Mouse (Mus musculus) embryonic facial prominence, embryonic 10.5 days (tissue): ENCODE measurements at regions not wholly inside any gene's neighbourhood (a gene's known extent, or its start where the extent isn't known, plus 50 kb on each side); places are given as distances from the start of the nearest gene placed in this dataset.

Source experiments
- DNase-seq: peaks from one replicate; pipeline ENCODE4 v3.0.0-alpha.2; 2017; ENCODE audit warnings: low spot score
- H3K27ac ChIP-seq: fragments of 300-500 bp; sonication (generic); replicated peaks from 2 replicates; pipeline ENCODE4 v1.5.1; 2016; ENCODE audit warnings: mild to moderate bottlenecking
- H3K27me3 ChIP-seq: fragments of 300-500 bp; sonication (generic); replicated peaks from 2 replicates; pipeline ENCODE4 v1.6.1; 2016; ENCODE audit warnings: low read depth, mild to moderate bottlenecking; ENCODE audit not compliant: poor library complexity, severe bottlenecking
- H3K36me3 ChIP-seq: fragments of 300-500 bp; sonication (generic); replicated peaks from 2 replicates; pipeline ENCODE4 v1.6.1; 2016; ENCODE audit warnings: mild to moderate bottlenecking, moderate library complexity
- H3K4me1 ChIP-seq: fragments of 300-500 bp; sonication (generic); 2 replicates; pipeline ENCODE4 v1.6.1; 2016
- H3K4me3 ChIP-seq: fragments of 300-500 bp; sonication (generic); 2 replicates; pipeline ENCODE4 v1.5.1; 2016; ENCODE audit warnings: mild to moderate bottlenecking, moderate library complexity
- H3K9me3 ChIP-seq: fragments of 300-500 bp; sonication (generic); 2 replicates; pipeline ENCODE4 v1.6.1; 2016; ENCODE audit warnings: mild to moderate bottlenecking
- WGBS: fragments of 180-500 bp; shearing (Covaris S2); methylation state at CpG from one replicate; pipeline ENCODE4 v1.1.7; 2016; 5-methylcytosine and 5-hydroxymethylcytosine counted together

DNA sequence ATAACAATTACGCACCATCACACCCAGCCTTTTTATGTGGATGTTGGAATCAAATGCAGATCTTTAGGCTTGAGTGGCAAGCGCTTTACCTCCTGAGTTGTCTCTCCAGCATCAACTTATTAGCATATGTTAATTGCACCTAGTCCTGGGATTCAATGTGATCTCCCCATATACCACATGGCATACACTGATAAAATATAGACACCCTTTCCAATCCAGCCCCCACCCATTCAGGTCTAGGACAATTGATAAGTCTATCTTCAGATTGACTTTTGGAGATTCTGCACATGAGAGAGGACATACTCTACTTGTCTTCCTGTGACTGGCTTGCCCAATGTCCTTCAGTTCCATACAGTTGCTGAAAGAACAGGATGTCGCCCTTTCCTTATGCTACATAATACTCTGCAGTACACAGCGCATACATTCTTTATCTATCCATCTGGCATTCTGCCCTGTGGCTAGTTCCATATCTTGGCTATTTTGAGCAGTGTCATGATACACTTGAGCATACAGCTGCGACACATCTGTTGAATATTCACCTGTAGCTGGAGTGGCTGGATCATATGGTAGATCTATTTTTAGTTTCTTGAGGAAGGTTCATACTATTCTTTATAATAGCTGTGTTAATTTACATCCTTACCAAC, 120.3 kb downstream of the Gsdmc2 start:
- H3K27ac ChIP-seq = no peak overlapping the region
- no peak overlapping the region for H3K4me3 ChIP-seq
- H3K27me3 ChIP-seq = no peaks in the 10 kb centered on the region
- no peaks in the 10 kb centered on the region for H3K36me3 ChIP-seq
- 92% methylated on average over 5 of the region's 5 CpGs for WGBS
- no peak for DNase-seq
- H3K4me1 ChIP-seq = peaks cover 18% of the 10 kb centered on the region
- no peaks in the 10 kb centered on the region for H3K9me3 ChIP-seq

DNA sequence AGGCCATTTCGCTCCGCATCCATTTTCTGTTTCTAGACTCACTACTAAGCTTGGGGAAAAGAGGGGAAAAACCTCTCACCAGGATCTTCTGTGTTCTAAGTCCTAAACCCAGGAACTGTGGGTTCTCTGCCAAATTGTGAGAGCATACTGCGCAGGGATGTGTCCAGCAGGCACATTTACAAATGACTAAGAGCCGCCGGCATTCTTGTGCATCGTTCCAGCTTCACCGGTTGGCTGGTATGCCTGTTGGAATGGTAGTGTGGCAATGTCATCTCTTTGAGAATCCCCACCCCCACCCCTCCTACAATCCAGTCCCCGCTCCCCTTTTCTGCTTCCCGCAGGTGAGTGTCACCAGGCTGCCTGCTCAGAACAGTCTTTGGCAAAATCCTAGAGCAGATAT, 122.0 kb downstream of the Gsdmc2 start:
- Histone ChIP-seq H3K4me3 (no peak overlapping the region), H3K27ac (peak overlapping the region; percentile 30; the same call in 1 of the 2 replicates), H3K9me3 (no peaks in the 10 kb centered on the region), H3K27me3 (no peaks in the 10 kb centered on the region), H3K36me3 (no peaks in the 10 kb centered on the region), H3K4me1 (peaks cover 18% of the 10 kb centered on the region)
- no peak for DNase-seq
- 62% methylated on average over 9 of the region's 9 CpGs for WGBS

DNA sequence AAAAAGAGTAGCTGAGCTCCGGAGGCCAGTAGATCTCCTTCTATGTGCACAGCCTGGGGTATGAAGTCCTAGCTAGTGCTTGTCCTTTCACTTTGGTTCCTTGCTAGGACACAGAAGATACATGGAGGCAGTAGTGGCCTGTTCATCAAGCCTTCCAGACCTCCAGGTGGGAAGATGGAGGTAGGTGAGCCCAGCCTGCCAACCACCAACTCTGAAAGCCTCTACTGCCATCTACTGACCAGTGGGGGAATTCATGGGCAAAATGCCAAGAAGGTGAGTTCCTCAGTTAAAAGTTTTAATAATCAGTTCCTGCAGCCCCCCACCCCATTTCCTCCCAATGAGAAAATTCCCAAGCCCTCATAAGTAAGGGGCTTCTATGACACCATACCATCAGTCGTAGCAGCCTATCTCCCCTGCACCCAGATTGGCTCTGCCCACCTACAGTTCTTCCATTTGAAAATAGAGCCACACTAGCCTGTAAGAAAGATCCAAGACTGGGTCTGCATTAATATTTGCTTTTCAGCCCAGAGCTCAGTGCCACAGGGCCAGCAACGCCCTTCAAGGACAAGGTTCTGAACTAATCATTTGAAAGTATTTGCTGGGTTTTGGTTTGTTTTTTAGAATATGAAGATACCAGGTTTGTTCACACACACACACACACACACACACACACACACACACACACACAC, 123.2 kb downstream of the Gsdmc2 start:
- WGBS = 65% methylated on average over 3 of the region's 3 CpGs
- no peak overlapping the region for H3K4me3 ChIP-seq

DNA sequence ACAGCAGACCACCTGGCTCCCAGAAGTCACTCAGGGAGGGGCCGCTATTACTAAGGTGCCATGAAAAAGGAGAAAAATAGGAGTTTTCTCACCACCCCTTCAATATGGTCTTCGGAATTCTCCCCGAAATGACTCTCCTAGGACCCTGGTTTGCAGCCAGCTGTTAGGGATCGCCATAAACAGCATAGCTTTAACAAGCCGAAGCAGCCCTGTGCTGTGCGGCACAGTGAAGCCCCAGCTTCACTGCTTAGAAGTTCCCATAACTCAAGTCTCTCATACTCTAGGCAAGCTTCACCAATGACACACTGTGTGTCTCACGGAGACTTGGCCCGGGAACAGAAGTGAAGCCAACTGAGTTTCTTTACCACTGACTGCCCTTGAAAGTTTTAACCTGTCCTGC, 127.2 kb downstream of the Gsdmc2 start:
- Histone ChIP-seq H3K9me3 (no peaks in the 10 kb centered on the region), H3K4me3 (no peak overlapping the region), H3K27ac (no peak overlapping the region), H3K27me3 (no peaks in the 10 kb centered on the region), H3K4me1 (peaks cover 10% of the 10 kb centered on the region; the same call in 1 of the 2 replicates), H3K36me3 (no peaks in the 10 kb centered on the region)
- no peak for DNase-seq
- WGBS = 92% methylated on average over 8 of the region's 8 CpGs

More for the DNA sequence above, 123.2 kb downstream of the Gsdmc2 start:
- Histone ChIP-seq H3K4me1 (peaks cover 13% of the 10 kb centered on the region), H3K36me3 (no peaks in the 10 kb centered on the region), H3K27ac (0 out of 2 replicates have a peak overlapping the region, but pooled peaks have one; percentile 5), H3K9me3 (no peaks in the 10 kb centered on the region), H3K27me3 (no peaks in the 10 kb centered on the region)
- DNase-seq = peak; percentile 70

DNA sequence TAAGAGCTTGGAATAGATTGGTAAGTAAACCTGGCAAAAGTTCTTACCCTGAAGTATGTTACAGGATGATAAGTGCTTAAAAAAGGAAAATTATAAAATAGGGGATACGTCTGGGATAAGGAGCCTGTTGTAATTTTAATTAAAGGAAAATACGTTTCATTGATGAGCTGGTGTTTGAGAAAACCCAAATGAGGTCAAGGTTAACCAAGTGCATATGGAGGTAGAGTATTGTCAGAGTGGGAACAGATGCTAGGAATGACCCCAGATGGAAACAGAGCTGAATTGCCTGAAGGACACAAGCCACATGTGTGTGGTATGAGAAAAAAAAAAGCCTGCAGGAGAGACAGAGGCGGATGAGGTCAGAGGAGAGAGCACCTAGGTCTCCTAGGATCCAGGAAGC, 131.3 kb downstream of the Gsdmc2 start:
- Histone ChIP-seq H3K27ac (peak overlapping the region; percentile 19; the same call in 1 of the 2 replicates), H3K36me3 (no peaks in the 10 kb centered on the region), H3K4me3 (no peak overlapping the region), H3K27me3 (no peaks in the 10 kb centered on the region), H3K4me1 (peaks cover 10% of the 10 kb centered on the region; the same call in 1 of the 2 replicates), H3K9me3 (no peaks in the 10 kb centered on the region)
- peak; percentile 43 for DNase-seq
- 34% methylated on average over 3 of the region's 3 CpGs for WGBS

DNA sequence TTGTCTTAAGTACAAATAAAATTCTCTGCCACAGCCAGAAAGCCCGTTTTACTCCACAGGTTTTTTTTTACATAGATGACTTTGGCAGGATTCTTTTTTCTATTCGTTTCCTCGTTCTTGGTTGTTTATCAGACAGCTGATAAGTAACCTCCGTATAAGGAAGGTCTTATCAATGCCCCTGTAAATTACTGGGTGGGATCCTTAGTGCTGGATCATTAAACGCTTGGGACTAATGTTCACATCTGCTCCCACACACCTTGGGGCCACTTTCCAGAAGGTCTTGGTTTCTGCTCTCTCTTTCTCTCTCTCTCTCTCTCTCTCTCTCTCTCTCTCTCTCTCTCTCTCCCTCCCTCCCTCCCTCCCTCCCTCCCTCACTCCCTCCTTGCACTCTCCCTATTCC, 134.6 kb downstream of the Gsdmc2 start:
- WGBS = 79% methylated on average over 5 of the region's 5 CpGs
- no peak for DNase-seq
- no peak overlapping the region for H3K4me3 ChIP-seq
- peaks cover 10% of the 10 kb centered on the region; the same call in 1 of the 2 replicates for H3K4me1 ChIP-seq
- no peak overlapping the region for H3K27ac ChIP-seq
- no peaks in the 10 kb centered on the region for H3K27me3 ChIP-seq
- H3K36me3 ChIP-seq = no peaks in the 10 kb centered on the region
- H3K9me3 ChIP-seq = no peaks in the 10 kb centered on the region

DNA sequence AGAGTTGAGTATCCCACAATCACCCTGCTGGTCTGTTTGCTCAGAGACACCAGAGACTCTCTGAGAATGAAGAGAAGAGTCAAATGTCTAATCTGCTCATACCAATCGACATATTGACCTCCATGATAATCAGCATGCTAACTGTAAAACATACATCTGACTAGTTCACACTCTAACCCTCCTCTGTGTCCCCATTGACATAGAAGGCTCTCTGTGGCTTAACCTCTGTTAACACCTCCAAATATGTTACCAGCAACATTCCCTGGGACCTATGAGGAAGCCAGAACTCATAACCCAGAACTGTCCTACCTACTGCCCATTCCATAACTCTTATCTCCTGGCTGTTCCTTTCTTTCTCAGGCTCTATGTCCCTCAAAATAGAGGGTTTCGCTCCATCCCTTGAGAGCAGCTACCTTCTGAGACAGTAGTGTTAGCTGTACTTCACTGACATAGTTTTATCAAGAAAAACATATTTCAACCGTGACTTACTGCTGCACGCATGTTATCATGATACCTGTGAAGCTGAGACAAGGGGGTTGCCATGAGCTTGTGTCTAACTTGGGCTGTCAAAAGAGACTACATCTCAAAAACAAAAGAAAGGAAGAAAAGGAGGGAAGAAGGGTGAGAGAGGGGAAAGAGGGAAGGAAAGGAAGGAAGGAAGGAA, 135.6 kb downstream of the Gsdmc2 start:
- Histone ChIP-seq H3K36me3 (no peaks in the 10 kb centered on the region), H3K9me3 (no peaks in the 10 kb centered on the region), H3K27ac (no peak overlapping the region), H3K27me3 (no peaks in the 10 kb centered on the region), H3K4me3 (no peak overlapping the region), H3K4me1 (peaks cover 10% of the 10 kb centered on the region; the same call in 1 of the 2 replicates)
- DNase-seq = no peak
- WGBS = 89% methylated on average over 4 of the region's 4 CpGs

DNA sequence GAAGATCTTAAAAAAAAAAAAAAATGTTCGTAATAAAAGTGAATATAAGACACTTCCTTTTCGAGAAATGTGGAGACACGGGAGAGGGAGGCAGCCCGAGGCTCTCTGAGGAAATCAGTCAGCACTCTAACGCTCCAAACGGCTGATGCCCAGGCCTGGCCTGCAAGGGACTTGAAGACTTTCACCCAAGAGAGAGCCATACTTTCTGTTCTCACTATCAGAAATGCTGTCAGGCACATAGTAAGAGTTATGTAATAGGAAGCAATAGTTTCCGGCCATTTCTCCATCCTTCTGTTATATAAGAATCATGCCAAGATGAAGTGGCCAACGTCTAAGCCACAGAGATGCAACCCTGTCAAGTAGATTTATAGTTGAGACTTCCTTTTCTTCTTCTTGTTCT, 140.3 kb downstream of the Gsdmc2 start:
- 93% methylated on average over 8 of the region's 8 CpGs for WGBS
- Histone ChIP-seq H3K27me3 (no peaks in the 10 kb centered on the region), H3K9me3 (no peaks in the 10 kb centered on the region), H3K36me3 (no peaks in the 10 kb centered on the region), H3K27ac (no peak overlapping the region), H3K4me3 (no peak overlapping the region), H3K4me1 (no peaks in the 10 kb centered on the region)
- DNase-seq = no peak

DNA sequence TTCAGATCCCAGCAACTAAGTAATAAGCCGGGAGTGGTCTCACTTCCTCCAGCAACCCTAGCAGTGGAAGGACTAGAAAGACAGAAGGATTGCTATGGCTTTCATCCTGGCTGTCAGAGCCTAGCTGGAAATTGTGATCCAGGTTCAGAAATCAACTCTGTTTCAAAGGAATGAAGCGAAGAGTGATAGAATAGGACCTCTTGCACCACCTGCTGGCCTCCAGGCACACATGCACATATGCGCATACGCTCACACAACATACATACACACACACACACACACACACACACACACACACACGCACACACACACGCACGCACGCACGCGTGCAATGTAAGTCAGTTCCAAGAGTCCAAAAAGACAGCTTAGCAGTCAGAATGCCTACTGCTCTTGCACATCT, 147.1 kb downstream of the Gsdmc2 start:
- 96% methylated on average over 10 of the region's 10 CpGs for WGBS
- Histone ChIP-seq H3K27me3 (peaks cover 16% of the 10 kb centered on the region), H3K4me3 (no peak overlapping the region), H3K9me3 (no peaks in the 10 kb centered on the region), H3K4me1 (peaks cover 10% of the 10 kb centered on the region), H3K27ac (no peak overlapping the region), H3K36me3 (no peaks in the 10 kb centered on the region)
- DNase-seq = no peak

DNA sequence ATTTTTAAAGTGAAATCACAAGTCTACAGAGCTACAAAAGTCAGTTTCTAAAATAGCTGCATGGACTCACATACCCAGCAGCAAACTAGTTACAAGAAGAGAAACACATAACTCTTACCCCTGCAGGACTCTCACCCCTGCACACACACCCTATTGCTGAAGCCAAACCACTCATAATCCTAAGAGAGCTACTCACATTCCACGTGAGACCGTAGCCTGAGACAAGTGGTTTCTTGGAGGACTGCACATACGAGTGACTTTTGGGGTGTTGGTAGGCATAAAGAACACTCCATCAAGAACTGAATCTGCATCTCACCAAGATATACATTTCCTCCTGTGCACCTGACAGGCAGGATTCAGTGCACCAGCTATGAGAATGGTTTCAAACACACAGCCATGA, 150.8 kb downstream of the Gsdmc2 start:
- H3K36me3 ChIP-seq = no peaks in the 10 kb centered on the region
- no peak overlapping the region for H3K27ac ChIP-seq
- 78% methylated on average over 3 of the region's 3 CpGs for WGBS
- no peak overlapping the region for H3K4me3 ChIP-seq
- no peaks in the 10 kb centered on the region for H3K9me3 ChIP-seq
- peaks cover 16% of the 10 kb centered on the region for H3K27me3 ChIP-seq
- no peak for DNase-seq
- H3K4me1 ChIP-seq = peaks cover 15% of the 10 kb centered on the region

DNA sequence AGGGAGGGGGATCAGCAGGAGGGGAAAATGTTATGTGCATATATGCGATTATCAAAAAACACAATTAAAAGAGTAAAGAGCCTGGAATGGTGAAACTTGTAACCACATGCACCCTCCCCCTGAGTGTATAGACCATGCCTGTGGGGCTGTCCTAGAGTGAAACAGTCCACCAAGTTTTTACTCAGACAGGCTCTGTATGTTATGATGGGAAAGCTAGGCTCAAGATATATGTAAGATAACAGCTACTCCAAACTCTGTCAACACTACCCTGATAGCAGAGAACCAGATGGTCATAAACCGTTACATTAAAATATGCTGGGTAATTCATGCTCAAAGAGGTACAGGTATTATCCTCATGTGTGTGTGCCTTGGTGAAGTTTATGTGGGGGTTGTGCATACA, 151.4 kb downstream of the Gsdmc2 start:
- no peak for DNase-seq
- 90% methylated on average over 2 of the region's 2 CpGs for WGBS
- Histone ChIP-seq H3K27ac (no peak overlapping the region), H3K4me3 (no peak overlapping the region), H3K4me1 (peaks cover 15% of the 10 kb centered on the region), H3K36me3 (no peaks in the 10 kb centered on the region), H3K9me3 (no peaks in the 10 kb centered on the region), H3K27me3 (peaks cover 16% of the 10 kb centered on the region)

DNA sequence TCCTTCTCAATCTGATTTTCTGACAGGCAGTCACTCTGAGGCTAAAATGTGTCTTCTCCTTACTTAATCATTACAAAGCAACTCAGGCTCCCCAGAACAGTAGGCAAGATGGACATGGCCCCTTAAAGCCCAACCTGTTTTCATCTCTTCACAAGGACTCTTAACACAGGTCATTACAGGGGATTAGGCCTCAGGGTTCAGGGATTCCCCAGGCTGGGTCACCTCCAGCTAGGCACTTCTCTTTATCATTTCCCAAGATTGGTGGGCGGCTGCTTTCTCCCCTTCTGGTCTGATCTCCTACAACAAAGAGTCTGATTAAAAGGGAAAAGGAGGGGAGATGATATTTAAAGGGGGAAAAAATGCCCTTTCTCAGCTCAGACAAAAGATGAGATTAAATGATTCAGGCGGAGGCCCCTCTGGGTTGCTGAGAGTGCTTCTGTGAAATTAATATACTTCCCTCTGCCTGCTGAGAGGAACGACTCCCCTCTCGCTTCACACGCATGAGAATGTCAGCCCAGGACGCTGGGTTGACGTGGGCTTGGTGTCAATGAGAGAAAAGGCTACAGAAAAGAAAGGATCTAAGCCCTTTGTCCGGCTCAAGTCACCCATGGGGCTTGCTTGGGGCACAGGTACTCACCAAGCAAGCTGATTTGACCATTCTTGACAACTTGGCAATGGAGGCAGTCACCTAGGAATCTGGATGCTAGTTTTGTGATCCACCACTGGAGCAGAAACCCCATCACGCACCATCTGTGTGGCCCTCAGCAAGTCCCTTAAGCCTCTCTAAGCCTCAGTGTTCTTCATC, 152.3 kb downstream of the Gsdmc2 start:
- Histone ChIP-seq H3K27ac (0 out of 2 replicates have a peak overlapping the region, but pooled peaks have one; percentile 30), H3K9me3 (no peaks in the 10 kb centered on the region), H3K4me1 (peaks cover 15% of the 10 kb centered on the region), H3K36me3 (no peaks in the 10 kb centered on the region), H3K27me3 (peaks cover 16% of the 10 kb centered on the region), H3K4me3 (no peak overlapping the region)
- 30% methylated on average over 9 of the region's 9 CpGs for WGBS
- DNase-seq = peak; percentile 28
